Mouse (Mus musculus): ENCODE results near the gene Hmx1. TPM values are rescaled to one million over a fixed set of nuclear protein-coding genes. Genes with fewer than 3 reads are reported as not detected.

The Hmx1 gene
- total RNA-seq, 2 experiments from 2014 or later = not detected

DNA sequence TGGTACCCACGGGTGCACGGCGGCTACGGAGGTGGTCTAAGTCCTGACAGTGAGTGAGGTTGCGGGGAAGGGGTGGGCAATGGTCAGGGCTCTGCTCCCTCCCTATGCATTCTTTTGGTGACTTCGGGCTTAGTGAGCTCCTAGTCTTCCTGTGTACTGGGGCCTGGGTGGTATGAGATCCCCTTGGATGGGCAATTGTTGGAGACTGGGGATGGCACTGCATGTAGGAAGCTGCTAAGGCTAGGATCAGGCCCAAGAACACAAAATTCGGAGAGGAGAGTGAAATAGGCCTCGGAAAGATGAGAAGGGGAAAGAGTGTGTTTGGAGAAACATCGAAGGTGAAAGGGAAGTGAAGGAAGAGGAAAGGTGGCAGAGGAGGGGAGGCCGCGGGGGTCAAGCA lies 533 bp downstream of the Hmx1 start:
- Histone ChIP-seq H3K4me3 (no peak overlapping the region), H3K27ac (no peak overlapping the region)
- intact Hi-C loops (cut with DNase I) = no loop called here
- DNase-seq (ENCODE audit: extremely low spot score in 1 of 2, low spot score in 2 of 2) = no peak
- TF ChIP-seq CTCF (IDR thresholded peaks at IDR 0.05) = no peak

DNA sequence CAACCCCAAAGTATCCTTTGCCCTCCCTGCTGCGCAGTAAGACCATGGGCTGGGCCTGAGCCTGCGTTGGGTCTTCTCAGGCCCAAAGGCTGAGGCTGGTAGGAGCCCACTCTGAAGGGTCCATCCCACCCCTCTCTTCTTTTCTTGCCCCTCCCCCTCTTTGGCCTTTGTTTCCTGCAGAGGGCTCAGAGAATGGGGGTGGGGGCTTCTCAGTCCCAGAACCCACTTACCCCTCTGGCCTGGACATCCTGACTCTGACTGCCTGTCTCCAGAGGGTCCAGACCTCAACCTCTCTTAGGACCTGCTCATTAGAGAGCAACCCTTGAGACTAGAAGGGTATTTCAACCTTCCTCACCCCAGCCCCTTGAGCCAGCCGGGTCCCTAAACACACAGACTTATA lies 1.0 kb downstream of the Hmx1 start:
- DNase-seq (ENCODE audit: extremely low spot score in 1 of 2, low spot score in 2 of 2) = no peak
- no peak for TF ChIP-seq CTCF (IDR thresholded peaks at IDR 0.05)
- Histone ChIP-seq H3K27ac (no peak overlapping the region), H3K4me3 (no peak overlapping the region)
- intact Hi-C loops (cut with DNase I) = no loop called here

DNA sequence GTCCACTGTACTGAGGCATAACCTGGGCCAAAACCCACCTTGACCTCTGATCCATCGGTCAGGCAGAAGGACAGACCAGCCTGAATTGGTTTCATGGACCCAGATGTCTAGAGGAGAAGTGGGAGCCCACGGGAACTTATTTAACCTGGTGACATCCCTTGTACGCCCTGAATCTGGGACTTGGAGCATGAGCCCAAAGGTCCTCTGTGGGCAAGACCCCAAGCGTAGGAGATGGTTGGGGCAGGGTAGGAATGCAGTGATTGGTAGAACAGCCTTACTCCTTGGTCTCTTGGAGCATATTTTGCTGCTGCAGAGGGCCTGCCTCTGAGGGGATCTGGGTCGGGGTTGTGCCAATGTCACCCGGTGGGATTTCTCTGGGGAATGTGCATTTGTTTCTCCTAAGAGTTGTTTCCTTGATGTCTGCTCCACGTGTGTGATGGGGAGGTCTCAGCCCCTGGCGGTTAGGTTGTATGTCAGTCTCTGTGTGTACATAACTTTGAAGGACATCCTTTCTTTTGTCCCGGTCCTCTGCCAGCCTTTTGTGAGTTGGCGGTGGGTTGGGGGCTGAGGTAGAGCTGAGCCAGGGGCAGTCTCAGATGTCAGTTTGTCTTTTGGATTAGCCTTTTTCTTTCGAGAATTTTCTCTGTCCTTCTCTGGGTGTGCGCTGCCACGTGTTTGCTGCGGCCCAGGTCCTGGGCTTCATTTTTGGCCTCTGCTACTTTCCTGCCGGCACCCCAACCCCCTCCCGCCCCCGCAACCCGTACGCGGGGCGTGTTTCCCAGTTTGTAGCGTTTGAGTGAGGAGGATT lies 2.1 kb downstream of the Hmx1 start:
- TF ChIP-seq CTCF (IDR thresholded peaks at IDR 0.05) = no peak
- H3K4me3 ChIP-seq = no peak overlapping the region
- no peak for DNase-seq (ENCODE audit: extremely low spot score in 1 of 2, low spot score in 2 of 2)
- intact Hi-C loops (cut with DNase I) = no loop called here
- H3K27ac ChIP-seq = no peak overlapping the region

DNA sequence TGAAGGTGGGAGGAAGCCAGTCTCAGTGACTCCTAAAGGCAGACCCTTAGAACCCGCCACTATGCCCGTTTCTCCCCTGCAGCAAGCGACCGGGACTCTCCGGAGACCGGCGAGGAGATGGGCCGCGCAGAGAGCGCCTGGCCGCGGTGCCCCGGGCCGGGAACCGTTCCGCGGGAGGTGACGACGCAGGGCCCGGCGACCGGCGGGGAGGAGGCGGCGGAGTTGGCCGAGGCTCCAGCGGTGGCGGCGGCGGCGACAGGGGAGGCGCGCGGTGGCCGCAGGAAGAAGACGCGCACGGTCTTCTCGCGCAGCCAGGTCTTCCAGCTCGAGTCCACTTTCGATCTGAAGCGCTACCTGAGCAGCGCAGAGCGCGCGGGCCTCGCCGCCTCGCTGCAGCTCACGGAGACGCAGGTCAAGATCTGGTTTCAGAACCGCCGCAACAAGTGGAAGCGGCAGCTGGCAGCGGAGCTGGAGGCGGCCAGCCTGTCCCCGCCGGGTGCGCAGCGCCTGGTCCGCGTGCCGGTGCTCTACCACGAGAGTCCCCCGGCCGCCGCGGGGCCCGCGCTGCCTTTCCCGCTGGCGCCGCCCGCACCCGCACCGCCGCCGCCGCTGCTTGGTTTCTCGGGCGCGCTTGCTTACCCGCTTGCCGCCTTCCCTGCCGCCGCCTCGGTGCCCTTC lies 2.9 kb downstream of the Hmx1 start:
- Histone ChIP-seq H3K27ac (no peak overlapping the region), H3K4me3 (peak overlapping the region; percentile 24)
- DNase-seq (ENCODE audit: extremely low spot score in 1 of 2, low spot score in 2 of 2) = peak in 1 of 2 experiments; percentile 22
- no peak for TF ChIP-seq CTCF (IDR thresholded peaks at IDR 0.05)
- intact Hi-C loops (cut with DNase I) = no loop called here

GRCm38 (mm10) chr5:35392334-35392695 lies 3.4 kb downstream of the Hmx1 start:
- intact Hi-C loops (cut with DNase I) = no loop called here

GRCm38 (mm10) chr5:35395566-35396440 lies 6.9 kb downstream of the Hmx1 start:
- no peak for DNase-seq (ENCODE audit: extremely low spot score in 1 of 2, low spot score in 2 of 2)

More at GRCm38 (mm10) chr5:35392334-35392695, 3.4 kb downstream of the Hmx1 start:
- H3K27ac ChIP-seq = no peak overlapping the region
- no peak for DNase-seq (ENCODE audit: extremely low spot score in 1 of 2, low spot score in 2 of 2)
- H3K4me3 ChIP-seq = peak overlapping the region; percentile 24
- no peak for TF ChIP-seq CTCF (IDR thresholded peaks at IDR 0.05)

GRCm38 (mm10) chr5:35396976-35397641 lies 8.2 kb downstream of the Hmx1 start:
- Histone ChIP-seq H3K27ac (no peak overlapping the region), H3K4me3 (no peak overlapping the region)
- intact Hi-C loops (cut with DNase I) = no loop called here
- no peak for TF ChIP-seq CTCF (IDR thresholded peaks at IDR 0.05)
- no peak for DNase-seq (ENCODE audit: extremely low spot score in 1 of 2, low spot score in 2 of 2)

More at GRCm38 (mm10) chr5:35395566-35396440, 6.9 kb downstream of the Hmx1 start:
- H3K27ac ChIP-seq = no peak overlapping the region
- intact Hi-C loops (cut with DNase I) = no loop called here
- TF ChIP-seq CTCF (IDR thresholded peaks at IDR 0.05) = no peak
- no peak overlapping the region for H3K4me3 ChIP-seq

DNA sequence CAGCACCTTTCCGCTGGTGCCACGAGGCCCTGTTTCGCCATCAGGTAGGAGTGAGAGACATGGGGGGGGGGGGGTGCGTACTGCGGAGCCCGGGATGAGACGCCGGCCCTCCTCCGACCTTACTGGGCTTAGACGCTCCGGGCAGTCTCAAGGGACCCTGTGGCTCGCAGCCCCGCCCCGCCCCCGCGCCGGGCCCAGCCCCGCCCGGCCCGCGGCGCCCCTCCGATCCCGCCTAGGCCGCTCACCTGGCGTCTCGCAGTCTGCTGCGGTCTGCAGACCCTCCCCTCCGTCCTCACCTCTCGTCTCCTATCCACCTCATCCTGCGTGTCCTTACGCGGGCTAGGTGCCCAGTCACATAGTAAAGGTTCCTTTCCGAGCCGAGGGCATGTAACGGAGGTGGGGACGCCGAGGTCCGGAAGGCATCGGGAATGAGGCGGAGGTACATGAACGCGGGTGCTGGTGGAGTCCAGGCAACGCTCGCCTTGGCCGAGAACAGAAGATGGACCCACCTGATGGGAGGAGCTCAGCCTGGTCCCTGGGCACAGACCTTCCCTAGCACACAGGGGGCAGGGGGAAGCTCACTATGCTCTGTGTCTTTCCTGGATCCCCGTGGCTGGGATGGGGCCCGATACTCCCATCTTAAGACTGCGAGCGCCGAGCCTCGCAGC lies 8.9 kb downstream of the Hmx1 start:
- Histone ChIP-seq H3K4me3 (no peak overlapping the region), H3K27ac (no peak overlapping the region)
- TF ChIP-seq CTCF (IDR thresholded peaks at IDR 0.05) = no peak
- DNase-seq (ENCODE audit: extremely low spot score in 1 of 2, low spot score in 2 of 2) = no peak
- intact Hi-C loops (cut with DNase I) = no loop called here

- H3K4me3 ChIP-seq = no peak overlapping the region
- no peak overlapping the region for H3K27ac ChIP-seq
- intact Hi-C loops (cut with DNase I) = no loop called here
- TF ChIP-seq CTCF (IDR thresholded peaks at IDR 0.05) = no peak
- no peak for DNase-seq (ENCODE audit: extremely low spot score in 1 of 2, low spot score in 2 of 2)
These were observed 9.5 kb downstream of the Hmx1 start for GRCm38 (mm10) chr5:35398310-35398910.

DNA sequence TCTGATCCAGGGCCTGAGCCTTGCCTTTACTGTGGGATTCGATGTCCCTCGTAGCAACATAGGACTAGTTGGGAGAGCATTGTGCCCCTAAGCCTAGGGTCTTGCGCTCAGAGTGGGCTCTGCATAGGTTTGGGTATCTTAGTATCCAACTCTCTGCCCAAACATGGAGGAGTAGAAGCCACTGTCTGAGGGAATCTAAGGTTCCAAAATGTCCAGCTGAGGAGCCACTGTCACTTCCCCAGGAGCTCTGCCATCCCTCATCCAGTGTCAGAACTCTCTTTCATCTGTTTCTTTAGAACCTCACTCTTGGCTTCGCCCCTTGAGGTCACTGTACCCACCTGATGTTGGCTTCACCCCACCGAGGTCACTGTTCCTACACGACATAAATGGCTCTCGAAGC lies 10.2 kb downstream of the Hmx1 start:
- Histone ChIP-seq H3K27ac (no peak overlapping the region), H3K4me3 (no peak overlapping the region)
- intact Hi-C loops (cut with DNase I) = no loop called here
- TF ChIP-seq CTCF (IDR thresholded peaks at IDR 0.05) = no peak
- DNase-seq (ENCODE audit: extremely low spot score in 1 of 2, low spot score in 2 of 2) = no peak
